Mouse (Mus musculus) spleen, adult 2 months (tissue): ENCODE results near the gene Spata48.

Source experiments
- CTCF ChIP-seq: fragments of 200-500 bp; IDR thresholded peaks from 2 replicates; pipeline ENCODE4 v1.5.1; 2011; ENCODE audit warnings: mild to moderate bottlenecking, inconsistent platforms; ENCODE audit not compliant: insufficient read depth, insufficient read length, insufficient replicate concordance; ENCODE audit errors: extremely low read depth
- POLR2A ChIP-seq: fragments of 200-500 bp; IDR thresholded peaks from 2 replicates; pipeline ENCODE4 v1.6.1; 2011; ENCODE audit warnings: low read depth, low read length, inconsistent platforms

DNA sequence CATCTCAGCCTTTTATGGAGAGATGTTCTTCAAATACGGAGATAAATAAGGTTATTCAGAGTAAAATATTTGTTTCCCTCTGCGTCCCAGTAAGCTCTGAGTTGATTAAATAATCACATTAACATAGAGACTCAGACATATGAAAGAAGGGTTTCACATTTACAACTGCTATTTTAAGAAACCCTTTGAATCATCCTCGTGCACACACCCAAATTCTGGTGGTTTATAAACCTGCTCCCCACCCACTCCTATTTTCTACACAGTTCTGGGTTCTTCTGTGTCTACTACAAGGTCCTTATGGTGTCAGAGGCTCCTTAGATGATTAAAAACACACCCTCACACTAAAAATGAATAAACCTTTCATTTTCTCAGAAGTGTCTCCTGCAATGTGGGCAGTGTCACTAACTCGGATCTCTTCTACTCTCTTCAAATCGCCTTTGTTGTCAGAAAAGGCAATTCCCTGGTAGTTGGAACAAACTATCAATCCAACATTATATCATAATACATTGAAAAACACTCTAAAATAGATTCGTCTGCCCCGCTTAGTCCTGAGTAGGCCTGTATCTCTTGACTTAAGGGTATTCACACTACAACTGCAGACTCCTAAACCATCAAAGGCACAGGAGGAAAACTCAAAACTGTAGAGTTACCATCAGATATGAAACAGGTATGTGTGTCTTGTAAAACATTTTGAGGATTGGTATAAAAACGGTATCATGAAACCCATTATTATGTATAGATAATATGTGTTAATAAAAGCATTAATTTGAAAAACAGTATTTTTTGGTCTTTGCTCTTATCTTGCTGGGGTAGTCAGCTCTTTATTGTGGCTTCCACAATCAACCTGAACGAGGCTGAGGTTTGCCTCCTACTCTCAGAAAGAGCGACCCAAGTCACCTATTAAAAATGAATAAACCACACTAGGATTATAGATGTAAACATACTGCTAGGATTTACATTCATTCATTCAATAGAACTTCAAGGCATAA lies 57.7 kb downstream of the Spata48 start:
- no peak for TF ChIP-seq POLR2A
- no peak for TF ChIP-seq CTCF
